ENCODE assay signal across 25 mouse cellular contexts in the genomic region with DNA sequence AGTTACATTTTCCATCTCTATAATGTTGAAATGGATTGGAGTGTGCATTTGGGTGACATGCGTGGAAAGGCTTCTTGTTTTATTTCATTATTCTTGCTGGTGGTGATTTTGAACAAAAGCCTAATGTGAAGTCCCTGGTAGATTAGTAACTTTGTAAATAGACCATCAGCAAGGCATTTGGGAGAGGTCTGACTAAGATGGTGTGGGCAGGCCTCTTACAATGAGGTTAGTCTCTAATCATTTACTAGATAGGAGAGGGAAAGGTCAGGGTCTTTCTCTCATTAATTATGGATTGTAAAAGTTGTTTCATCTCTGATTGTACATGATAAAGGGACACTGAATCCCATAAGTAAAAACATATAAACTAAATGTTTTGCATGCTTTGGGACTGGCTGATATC.
"Had no signal": no experiment of that assay in that cellular context is flagged by ENCODE, and none has a peak within 500 bp of the region (broad histone marks: within the 10 kb centered on the region; RNA-seq: fewer than 3 reads in every experiment).

No protein-coding gene starts in this region.

- H3K9ac ChIP-seq: heart, embryonic 12.5 days; hindbrain, embryonic 12.5 days; hindbrain, embryonic 14.5 days; limb, embryonic 13.5 days; limb, embryonic 15.5 days; liver, embryonic 12.5 days; liver, embryonic 14.5 days had no signal

- H3K36me3 ChIP-seq: heart, embryonic 10.5 days; heart, embryonic 12.5 days; hindbrain, embryonic 10.5 days; hindbrain, embryonic 12.5 days; limb, embryonic 13.5 days; limb, embryonic 15.5 days; liver, embryonic 12.5 days had no signal

- H3K9me3 ChIP-seq: heart, embryonic 10.5 days; heart, embryonic 12.5 days; hindbrain, embryonic 10.5 days; hindbrain, embryonic 12.5 days; limb, embryonic 13.5 days; limb, embryonic 15.5 days; liver, embryonic 12.5 days had no signal

- ATAC-seq: forebrain, embryonic 16.5 days; hindbrain, embryonic 16.5 days; inflammation-experienced regulatory T-cells, adult 6 months; liver, embryonic 12.5 days had no signal

- H3K4me3 ChIP-seq: gastrocnemius, adult 2 months; heart, embryonic 10.5 days; heart, embryonic 12.5 days; hindbrain, embryonic 10.5 days; hindbrain, embryonic 12.5 days; layer of hippocampus, adult 2 months; left cerebral cortex, adult 2 months; limb, embryonic 13.5 days; limb, embryonic 15.5 days; liver, embryonic 12.5 days had no signal

- H3K4me2 ChIP-seq: heart, embryonic 12.5 days; hindbrain, embryonic 12.5 days; hindbrain, embryonic 14.5 days; limb, embryonic 13.5 days; limb, embryonic 15.5 days; liver, embryonic 12.5 days had no signal

- H3K27me3 ChIP-seq: heart, embryonic 12.5 days; hindbrain, embryonic 12.5 days; limb, embryonic 13.5 days; limb, embryonic 15.5 days; liver, embryonic 12.5 days had no signal

- H3K4me1 ChIP-seq: heart, embryonic 12.5 days; hindbrain, embryonic 10.5 days; hindbrain, embryonic 12.5 days; limb, embryonic 15.5 days; liver, embryonic 12.5 days had no signal

- H3K27ac ChIP-seq: gastrocnemius, adult 2 months; heart, embryonic 10.5 days; hindbrain, embryonic 10.5 days; hindbrain, embryonic 12.5 days; hindbrain, embryonic 14.5 days; kidney, postnatal 0 days; layer of hippocampus, adult 2 months; left cerebral cortex, adult 2 months; limb, embryonic 13.5 days; limb, embryonic 15.5 days; liver, embryonic 12.5 days; liver, embryonic 14.5 days had no signal

- DNase-seq: gastrocnemius, adult 2 months; gastrocnemius, postnatal 10 days; gastrocnemius, postnatal 25 days; heart, adult 18-20 months; heart, postnatal 10 days; heart, postnatal 4 days; kidney, adult 8-10 months; kidney, postnatal 14 days; kidney, postnatal 4 days; left cerebral cortex, postnatal 4 days had no signal
